Mouse (Mus musculus) embryonic facial prominence, embryonic 15.5 days (tissue): ENCODE results near the gene Dgke. TPM values are rescaled to one million over a fixed set of nuclear protein-coding genes. Genes with fewer than 3 reads are reported as not detected.

ENCODE experiments used
- ATAC-seq: fragments of 200-750 bp; cut with Nextera tagmentation; 2 replicates; pipeline ENCODE4 v1.8.0; 2017; ENCODE audit warnings: low read depth, moderate TSS enrichment; ENCODE audit not compliant: insufficient number of reproducible peaks, low FRiP score, low TSS enrichment
- H3K27ac ChIP-seq: fragments of 300-500 bp; sonication (generic); replicated peaks from 2 replicates; pipeline ENCODE4 v1.5.1; 2015; ENCODE audit warnings: mild to moderate bottlenecking, inconsistent platforms
- H3K27me3 ChIP-seq: fragments of 300-500 bp; sonication (generic); 2 replicates; pipeline ENCODE4 v1.6.1; 2015; ENCODE audit warnings: inconsistent platforms
- H3K36me3 ChIP-seq: fragments of 300-500 bp; sonication (generic); 2 replicates; pipeline ENCODE4 v1.6.1; 2015; ENCODE audit warnings: mild to moderate bottlenecking, inconsistent platforms
- H3K4me1 ChIP-seq: fragments of 300-500 bp; sonication (generic); 2 replicates; pipeline ENCODE4 v1.6.1; 2015; ENCODE audit warnings: inconsistent platforms
- H3K4me2 ChIP-seq: fragments of 300-500 bp; sonication (generic); replicated peaks from 2 replicates; pipeline ENCODE4 v1.6.1; 2015; ENCODE audit warnings: mild to moderate bottlenecking, inconsistent platforms
- H3K4me3 ChIP-seq: fragments of 300-500 bp; sonication (generic); replicated peaks from 2 replicates; pipeline ENCODE4 v1.5.1; 2015; ENCODE audit warnings: mild to moderate bottlenecking, inconsistent platforms
- H3K9ac ChIP-seq: fragments of 300-500 bp; sonication (generic); 2 replicates; pipeline ENCODE4 v1.6.1; 2015; ENCODE audit warnings: inconsistent platforms
- H3K9me3 ChIP-seq: fragments of 300-500 bp; sonication (generic); replicated peaks from 2 replicates; pipeline ENCODE4 v1.6.1; 2016; ENCODE audit warnings: inconsistent platforms
- WGBS: fragments of 180-500 bp; shearing (Covaris S2); methylation state at CpG from one replicate; pipeline ENCODE4 v1.1.7; 2015; 5-methylcytosine and 5-hydroxymethylcytosine counted together
- polyA plus RNA-seq: library from polyadenylated mRNA; unstranded; fragments of >200 nt; fragmentation: Nextera tagmentation; extraction: Ambion mirVana; gene quantifications from 2 replicates; pipeline ENCODE4 v1.2.1, GENCODE M21; 2015

Gene Dgke
- polyA plus RNA-seq, 1 experiment from 2014 or later: 4.0 TPM

- Histone ChIP-seq H3K4me3 (no peak overlapping the region), H3K27ac (no peak overlapping the region), H3K4me2 (no peak overlapping the region), H3K9ac (no peak overlapping the region), H3K27me3 (no peaks in the 10 kb centered on the region), H3K36me3 (no peaks in the 10 kb centered on the region), H3K4me1 (peaks cover 10% of the 10 kb centered on the region; the same call in 1 of the 2 replicates), H3K9me3 (no peaks in the 10 kb centered on the region)
- WGBS: 78% methylated on average over 7 of the region's 7 CpGs
- no peak for ATAC-seq
These were observed 45.0 kb downstream of the Dgke start for GRCm38 (mm10) chr11:89021687-89022086.

- Histone ChIP-seq H3K27ac (no peak overlapping the region), H3K27me3 (no peaks in the 10 kb centered on the region), H3K9ac (no peak overlapping the region), H3K36me3 (0 out of 2 replicates have a peak, but pooled peaks cover 8% of the 10 kb centered on the region), H3K4me2 (no peak overlapping the region), H3K9me3 (no peaks in the 10 kb centered on the region), H3K4me1 (peaks cover 10% of the 10 kb centered on the region; the same call in 1 of the 2 replicates), H3K4me3 (no peak overlapping the region)
- 69% methylated on average over 9 of the region's 9 CpGs for WGBS
- no peak for ATAC-seq
These were observed 45.9 kb downstream of the Dgke start for GRCm38 (mm10) chr11:89020681-89021305.

GRCm38 (mm10) chr11:89017514-89018182, 49.0 kb downstream of the Dgke start:
- H3K4me3 ChIP-seq: no peak overlapping the region
- ATAC-seq: no peak
- no peak overlapping the region for H3K27ac ChIP-seq
- no peak overlapping the region for H3K4me2 ChIP-seq
- H3K9me3 ChIP-seq: no peaks in the 10 kb centered on the region
- H3K27me3 ChIP-seq: no peaks in the 10 kb centered on the region
- no peak overlapping the region for H3K9ac ChIP-seq
- WGBS: 89% methylated on average over 9 of the region's 9 CpGs
- no peaks in the 10 kb centered on the region for H3K4me1 ChIP-seq
- 0 out of 2 replicates have a peak, but pooled peaks cover 11% of the 10 kb centered on the region for H3K36me3 ChIP-seq

GRCm38 (mm10) chr11:89012241-89012640, 54.4 kb downstream of the Dgke start:
- ATAC-seq: no peak
- Histone ChIP-seq H3K4me3 (no peak overlapping the region), H3K4me2 (no peak overlapping the region), H3K36me3 (0 out of 2 replicates have a peak, but pooled peaks cover 11% of the 10 kb centered on the region), H3K27ac (no peak overlapping the region), H3K9me3 (no peaks in the 10 kb centered on the region), H3K27me3 (no peaks in the 10 kb centered on the region), H3K9ac (no peak overlapping the region), H3K4me1 (0 out of 2 replicates have a peak, but pooled peaks cover 4% of the 10 kb centered on the region)
- WGBS: 69% methylated on average over 5 of the region's 5 CpGs

- Histone ChIP-seq H3K4me3 (no peak overlapping the region), H3K27me3 (no peaks in the 10 kb centered on the region), H3K27ac (no peak overlapping the region), H3K9me3 (no peaks in the 10 kb centered on the region), H3K36me3 (no peaks in the 10 kb centered on the region), H3K4me1 (0 out of 2 replicates have a peak, but pooled peaks cover 4% of the 10 kb centered on the region), H3K9ac (no peak overlapping the region), H3K4me2 (no peak overlapping the region)
- no peak for ATAC-seq
- WGBS: 49% methylated on average over 7 of the region's 7 CpGs
These were observed 57.2 kb downstream of the Dgke start for GRCm38 (mm10) chr11:89009496-89009895.

GRCm38 (mm10) chr11:89009066-89009465, 57.6 kb downstream of the Dgke start:
- no peaks in the 10 kb centered on the region for H3K27me3 ChIP-seq
- no peak overlapping the region for H3K4me3 ChIP-seq
- no peaks in the 10 kb centered on the region for H3K9me3 ChIP-seq
- H3K4me2 ChIP-seq: no peak overlapping the region
- H3K9ac ChIP-seq: no peak overlapping the region
- 85% methylated on average over 9 of the region's 9 CpGs for WGBS
- H3K4me1 ChIP-seq: 0 out of 2 replicates have a peak, but pooled peaks cover 4% of the 10 kb centered on the region
- no peak overlapping the region for H3K27ac ChIP-seq
- no peak for ATAC-seq
- H3K36me3 ChIP-seq: no peaks in the 10 kb centered on the region

GRCm38 (mm10) chr11:89007582-89007981, 59.1 kb downstream of the Dgke start:
- no peak overlapping the region for H3K27ac ChIP-seq
- no peak overlapping the region for H3K9ac ChIP-seq
- no peaks in the 10 kb centered on the region for H3K36me3 ChIP-seq
- H3K4me2 ChIP-seq: no peak overlapping the region
- 80% methylated on average over 3 of the region's 3 CpGs for WGBS
- peaks cover 9% of the 10 kb centered on the region; the same call in 1 of the 2 replicates for H3K4me1 ChIP-seq
- no peak for ATAC-seq
- H3K4me3 ChIP-seq: no peak overlapping the region
- H3K9me3 ChIP-seq: no peaks in the 10 kb centered on the region
- no peaks in the 10 kb centered on the region for H3K27me3 ChIP-seq

- Histone ChIP-seq H3K4me3 (no peak overlapping the region), H3K27me3 (no peaks in the 10 kb centered on the region), H3K27ac (no peak overlapping the region), H3K9me3 (no peaks in the 10 kb centered on the region), H3K4me2 (no peak overlapping the region), H3K4me1 (peaks cover 12% of the 10 kb centered on the region; the same call in 1 of the 2 replicates), H3K36me3 (no peaks in the 10 kb centered on the region), H3K9ac (no peak overlapping the region)
- no peak for ATAC-seq
These were observed 60.2 kb downstream of the Dgke start for GRCm38 (mm10) chr11:89006404-89006803.

- Histone ChIP-seq H3K4me3 (no peak overlapping the region), H3K4me1 (peaks cover 12% of the 10 kb centered on the region; the same call in 1 of the 2 replicates), H3K9ac (no peak overlapping the region), H3K9me3 (no peaks in the 10 kb centered on the region), H3K4me2 (no peak overlapping the region), H3K27me3 (no peaks in the 10 kb centered on the region), H3K27ac (no peak overlapping the region), H3K36me3 (no peaks in the 10 kb centered on the region)
- 53% methylated on average over 5 of the region's 5 CpGs for WGBS
- no peak for ATAC-seq
These were observed 61.2 kb downstream of the Dgke start for GRCm38 (mm10) chr11:89005473-89005872.

GRCm38 (mm10) chr11:89003726-89004125, 62.9 kb downstream of the Dgke start:
- Histone ChIP-seq H3K27me3 (peaks cover 13% of the 10 kb centered on the region), H3K4me3 (no peak overlapping the region), H3K4me2 (no peak overlapping the region), H3K36me3 (no peaks in the 10 kb centered on the region), H3K4me1 (peaks cover 20% of the 10 kb centered on the region), H3K9ac (no peak overlapping the region), H3K27ac (no peak overlapping the region), H3K9me3 (no peaks in the 10 kb centered on the region)
- 65% methylated on average over 4 of the region's 4 CpGs for WGBS
- ATAC-seq: no peak

- Histone ChIP-seq H3K4me2 (no peak overlapping the region), H3K4me1 (peaks cover 20% of the 10 kb centered on the region), H3K4me3 (no peak overlapping the region), H3K36me3 (no peaks in the 10 kb centered on the region), H3K9ac (no peak overlapping the region), H3K27ac (no peak overlapping the region), H3K27me3 (peaks cover 14% of the 10 kb centered on the region), H3K9me3 (no peaks in the 10 kb centered on the region)
- whole genome bisulfite sequencing: 50% methylated on average over 6 of the region's 6 CpGs
- no peak for ATAC-seq
These were observed 63.6 kb downstream of the Dgke start for GRCm38 (mm10) chr11:89003078-89003477.
